Mouse (Mus musculus) liver, embryonic 14.5 days (tissue): ENCODE results near the gene Gpr4.

Experiments
- CTCF ChIP-seq: IDR thresholded peaks from 2 replicates; pipeline ENCODE4 v1.5.1; 2016; ENCODE audit warnings: antibody characterized with exemption, low read depth, control low read depth
- EP300 ChIP-seq: IDR thresholded peaks from 2 replicates; pipeline ENCODE4 v1.6.1; 2016; ENCODE audit warnings: antibody characterized with exemption, low read depth

GRCm38 (mm10) chr7:19214940-19215339 lies 2.6 kb downstream of the Gpr4 start:
- no peak for TF ChIP-seq EP300
- no peak for TF ChIP-seq CTCF
